Mouse (Mus musculus): Measurements from ENCODE around the gene Dnaja2. TPM values are rescaled to one million over a fixed set of nuclear protein-coding genes. Genes with fewer than 3 reads are reported as not detected.

Gene Dnaja2
- total RNA-seq, 1 experiment from 2014 or later = 104 TPM

Other genes with a start within 250 kb of the Dnaja2 start
- 0.25 and 0.47 TPM in 2 replicates for gene Mylk3, start 169.0 kb downstream of the Dnaja2 start, total RNA-seq (2017)
- 13.3 and 28.9 TPM in 2 replicates for gene 4921524J17Rik, start 122.5 kb downstream of the Dnaja2 start, total RNA-seq (2017)
- gene Gpt2, start 62.8 kb downstream of the Dnaja2 start, total RNA-seq (2017) = 1.2 and 5.6 TPM in 2 replicates
- 0.70 and 0.74 TPM in 2 replicates for gene Neto2, start 145.6 kb upstream of the Dnaja2 start, total RNA-seq (2017)